Mouse (Mus musculus) spleen, postnatal 14 days (tissue): ENCODE measurements around the gene Rc3h2.

Experiments used
- DNase-seq, 2 experiments: peaks; one replicate each; pipeline ENCODE4 v3.0.0; 2021 to 2022; ENCODE audit warnings: low spot score in 2 of 2

The Rc3h2 gene

DNA sequence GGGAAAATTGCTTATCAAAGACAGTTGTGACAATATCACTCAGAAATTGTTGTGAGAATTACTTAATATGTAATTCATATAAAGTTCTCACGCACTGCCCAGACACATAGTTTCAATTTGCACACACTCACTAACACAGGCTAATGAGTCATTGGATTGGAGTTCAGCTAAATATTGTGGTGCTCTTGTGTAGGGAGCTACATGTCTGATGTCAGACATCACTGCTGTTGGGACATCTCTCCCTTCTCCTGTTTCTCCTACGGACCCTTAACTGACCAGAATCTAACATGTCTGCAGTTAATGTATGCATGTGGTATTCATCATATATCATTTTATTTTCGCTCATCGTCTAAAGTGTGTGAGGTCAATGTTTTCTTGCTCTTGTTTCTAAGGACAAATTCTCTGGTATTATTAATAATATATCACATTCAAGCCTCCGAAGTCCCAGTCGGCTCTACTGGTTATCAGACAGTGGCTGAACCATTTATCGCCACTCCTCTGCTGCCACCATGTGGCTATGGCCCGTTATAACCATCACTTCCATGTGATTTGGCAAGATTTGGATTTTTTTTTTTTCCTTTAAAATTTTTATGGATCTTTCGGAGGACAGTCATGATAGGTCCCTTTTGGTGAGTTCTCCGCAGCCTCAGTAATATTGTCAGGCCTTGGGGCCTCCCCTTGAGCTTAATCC is 84.1 kb downstream of the Rc3h2 start:
- no peak for DNase-seq

DNA sequence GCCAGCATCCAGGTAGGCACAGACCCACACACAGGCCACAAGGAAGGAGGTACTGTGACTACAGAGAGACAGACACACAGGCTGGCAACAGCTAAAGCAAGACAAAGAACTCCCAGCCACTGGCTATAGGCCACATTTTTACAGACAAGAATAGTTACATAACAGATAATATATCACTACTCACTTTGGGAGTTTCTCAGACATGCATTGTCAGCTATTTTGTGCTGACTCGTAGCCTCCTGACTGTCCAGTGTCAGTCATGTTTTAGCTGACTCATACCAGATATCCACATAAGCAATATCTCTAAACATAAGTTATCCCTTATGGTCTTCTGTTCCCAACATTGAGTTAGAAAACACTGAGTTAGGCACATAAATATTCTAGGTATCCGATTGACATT is 89.4 kb downstream of the Rc3h2 start:
- DNase-seq: no peak

DNA sequence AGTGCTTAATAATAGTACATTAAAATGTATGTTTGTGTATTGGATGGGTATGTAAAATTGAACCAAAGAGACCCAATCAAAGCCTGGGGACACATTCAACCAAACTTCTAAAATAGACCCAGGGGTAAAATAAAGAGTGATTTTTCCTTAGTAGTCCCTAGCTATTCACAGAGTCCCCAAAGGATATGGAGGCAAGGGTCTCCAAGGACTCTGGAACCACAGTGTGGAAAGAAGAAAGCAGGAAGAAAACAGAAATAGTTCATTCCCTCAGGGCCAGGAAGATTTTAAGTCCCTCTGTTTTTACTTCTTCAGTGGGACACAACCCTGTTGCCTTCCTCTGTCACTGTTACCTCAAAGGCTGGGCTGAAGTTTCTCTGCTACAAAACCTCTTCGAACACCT is 96.5 kb downstream of the Rc3h2 start, which contains the start of gene Olfr368:
Gene Olfr368, plus strand, starts transcription at position 301 of the 400 bp plus-strand sequence.
- DNase-seq: no peak
